Mouse (Mus musculus): Measurements from ENCODE around the gene Filip1l.

Filip1l gene

GRCm38 (mm10) chr16:57532081-57532493 is 179.2 kb downstream of the Filip1l start:
- no peak for DNase-seq (ENCODE audit: low spot score)

DNA sequence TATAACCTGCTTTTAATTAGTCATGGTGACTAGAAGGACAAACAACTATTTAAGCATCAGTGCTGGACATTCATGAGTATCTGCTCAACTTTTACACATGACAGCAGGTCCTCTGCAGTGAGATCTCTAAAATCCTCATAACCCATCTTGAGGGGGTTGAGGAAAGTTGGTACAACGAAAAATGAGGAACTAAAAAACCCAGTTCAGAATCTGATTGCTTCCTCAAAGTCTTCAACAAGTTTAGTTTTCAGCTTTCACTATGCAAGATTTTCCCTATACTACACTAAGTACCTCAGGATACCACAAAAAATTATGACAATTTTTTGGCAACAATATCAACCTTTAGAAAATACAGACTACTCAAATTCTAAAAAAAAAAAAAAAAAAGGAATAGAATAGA is 181.5 kb downstream of the Filip1l start:
- DNase-seq (ENCODE audit: low spot score), result no peak

GRCm38 (mm10) chr16:57534811-57535210 is 181.9 kb downstream of the Filip1l start:
- DNase-seq (ENCODE audit: low spot score), result no peak

- DNase-seq (ENCODE audit: low spot score), result no peak
Observed at GRCm38 (mm10) chr16:57536511-57536910, 183.6 kb downstream of the Filip1l start.

- DNase-seq (ENCODE audit: low spot score), result no peak
Observed at GRCm38 (mm10) chr16:57543243-57543642, 190.3 kb downstream of the Filip1l start.

DNA sequence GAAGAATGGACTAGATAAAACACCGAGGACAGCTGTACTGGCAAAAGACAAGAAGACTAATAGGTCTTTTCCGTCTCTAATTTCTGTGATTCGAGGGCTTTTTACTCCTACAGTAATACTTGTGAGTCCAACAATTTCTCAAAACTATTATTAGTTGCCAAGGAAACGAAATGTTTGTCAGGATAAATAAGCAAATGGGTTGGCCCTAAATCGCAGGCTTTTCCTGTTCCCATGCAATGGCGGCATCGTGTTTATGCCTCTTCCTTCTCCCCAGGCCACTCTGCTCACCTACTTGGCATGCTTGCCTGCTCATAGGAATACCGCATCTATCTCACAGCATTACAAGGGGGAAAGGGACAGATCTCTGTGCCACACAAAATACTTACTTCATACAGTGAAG is 191.5 kb downstream of the Filip1l start:
- no peak for DNase-seq (ENCODE audit: low spot score)

- no peak for DNase-seq (ENCODE audit: low spot score)
Observed at GRCm38 (mm10) chr16:57546355-57546754, 193.5 kb downstream of the Filip1l start.

- no peak for DNase-seq (ENCODE audit: low spot score)
Observed at GRCm38 (mm10) chr16:57548608-57549007, 195.7 kb downstream of the Filip1l start.

- peak; percentile 62 for DNase-seq (ENCODE audit: low spot score)
Observed at GRCm38 (mm10) chr16:57549061-57550037, 196.5 kb downstream of the Filip1l start.

DNA sequence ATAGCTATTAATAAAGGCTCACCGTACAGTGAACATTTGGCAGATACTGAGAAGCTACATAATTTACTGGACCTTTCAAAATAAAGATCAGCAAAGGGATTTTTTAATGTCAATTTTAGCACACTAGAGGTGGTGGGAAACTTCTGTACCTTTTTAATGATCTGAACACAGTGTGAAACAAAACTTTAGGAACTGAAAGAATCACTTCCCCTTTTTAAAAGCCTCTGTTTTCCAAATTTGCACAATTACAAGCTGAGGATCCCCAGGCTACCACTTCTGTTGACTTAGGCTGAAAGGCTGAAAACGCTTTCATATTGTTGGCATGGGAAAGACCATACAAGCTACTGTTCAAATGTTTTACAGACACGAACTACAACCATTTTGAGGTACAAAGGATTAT is 197.2 kb downstream of the Filip1l start:
- no peak for DNase-seq (ENCODE audit: low spot score)

DNA sequence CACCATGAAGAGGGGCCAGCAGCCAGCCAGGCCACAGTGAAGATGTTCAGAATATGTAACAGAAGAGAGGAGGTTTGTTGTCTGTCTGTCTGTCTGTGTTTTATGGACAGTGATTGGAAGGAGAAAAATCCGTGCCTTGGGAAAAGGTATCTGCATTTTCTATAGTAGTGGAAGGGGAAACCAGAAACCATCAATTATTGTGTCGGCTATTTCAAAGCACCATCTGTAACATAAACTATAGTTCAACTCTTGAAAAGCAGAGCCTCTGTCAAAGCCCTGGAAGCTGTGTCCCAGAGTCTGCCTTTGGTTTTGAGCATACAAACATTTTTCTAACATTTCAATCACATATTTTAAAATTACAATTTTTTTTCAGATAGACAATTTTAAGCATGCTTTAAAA is 197.9 kb downstream of the Filip1l start:
- no peak for DNase-seq (ENCODE audit: low spot score)

DNA sequence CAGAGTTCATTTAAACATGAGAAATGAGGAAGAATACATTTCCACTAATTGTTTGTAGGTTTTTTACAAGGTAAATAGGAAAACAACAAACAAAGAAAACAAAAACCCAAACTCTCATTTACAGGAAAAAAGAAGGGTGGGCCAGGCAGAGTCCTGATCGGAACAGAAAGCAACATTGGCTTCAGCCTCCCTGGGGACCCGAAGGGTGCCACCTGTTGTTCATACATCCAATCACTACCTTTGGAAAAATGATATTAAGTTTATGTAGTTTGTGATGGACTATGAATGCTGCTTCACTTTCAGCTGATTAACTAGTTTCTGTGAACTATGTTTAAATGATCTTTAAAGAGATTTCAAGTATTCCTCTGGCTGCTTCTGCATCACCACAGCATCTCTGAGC is 198.7 kb downstream of the Filip1l start:
- no peak for DNase-seq (ENCODE audit: low spot score)

GRCm38 (mm10) chr16:57552709-57553108 is 199.8 kb downstream of the Filip1l start:
- DNase-seq (ENCODE audit: low spot score), result no peak

DNA sequence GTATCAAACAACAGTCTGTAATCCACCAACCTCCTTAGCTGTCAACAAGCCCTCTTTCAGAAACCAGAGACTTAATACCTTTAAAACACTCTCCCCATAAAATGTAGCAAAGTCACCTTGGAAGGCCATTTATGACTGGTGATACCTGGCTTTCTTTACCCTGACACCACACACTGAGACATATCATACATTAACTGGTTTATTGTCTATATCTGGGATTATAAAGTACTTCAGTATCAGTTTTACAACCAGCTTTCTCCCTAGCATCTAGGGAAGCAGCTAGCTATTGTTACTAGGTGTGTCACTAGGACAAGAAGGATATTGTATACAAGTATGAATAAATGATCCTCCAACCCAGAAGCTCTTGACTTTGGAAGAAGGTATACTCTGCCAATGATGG is 200.3 kb downstream of the Filip1l start:
- no peak for DNase-seq (ENCODE audit: low spot score)

DNA sequence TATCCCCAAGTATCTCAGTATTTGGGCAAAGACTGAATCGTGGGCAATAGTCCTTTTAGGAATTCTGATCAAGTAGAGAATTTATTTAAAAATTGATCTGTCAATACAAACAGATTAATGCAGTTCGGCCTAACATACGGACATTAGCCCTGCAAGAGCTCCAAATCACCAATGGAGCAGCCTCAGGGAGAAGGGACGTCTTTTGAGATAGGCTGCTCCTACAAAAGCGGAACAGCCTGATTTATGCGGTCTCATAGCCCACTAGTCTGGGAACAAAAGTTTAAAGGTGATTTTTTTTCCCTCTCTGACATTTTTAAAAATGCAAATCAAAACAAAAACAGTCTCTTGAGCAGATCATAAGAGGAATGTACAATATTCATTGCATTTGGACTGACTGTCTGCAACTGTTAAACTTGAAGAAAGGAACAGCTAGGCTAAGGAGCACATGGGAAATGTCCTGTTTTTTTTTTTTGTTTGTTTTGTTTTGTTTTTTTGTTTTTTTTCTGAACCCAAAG is 202.1 kb downstream of the Filip1l start:
- DNase-seq (ENCODE audit: low spot score), result no peak

- no peak for DNase-seq (ENCODE audit: low spot score)
Observed at GRCm38 (mm10) chr16:57555667-57556066, 202.8 kb downstream of the Filip1l start.

DNA sequence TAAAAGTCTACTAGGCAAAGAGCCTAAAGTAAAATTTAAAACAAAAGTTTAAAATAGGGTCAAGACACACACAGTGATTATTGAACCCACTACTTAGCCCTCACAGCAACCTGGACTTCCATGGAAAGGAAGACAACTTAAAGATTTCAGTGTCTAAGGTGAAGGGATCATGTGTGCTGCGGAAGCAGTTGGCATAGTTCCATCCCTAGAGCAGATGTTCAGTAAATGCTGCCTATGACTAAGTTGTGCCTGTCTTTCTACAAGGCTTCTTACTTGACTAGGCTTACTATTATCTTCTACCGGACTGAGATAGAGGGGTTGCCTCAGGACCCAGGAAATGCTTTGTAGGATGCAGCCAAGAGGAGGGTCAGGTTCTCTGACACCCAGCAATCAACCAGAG is 203.4 kb downstream of the Filip1l start:
- no peak for DNase-seq (ENCODE audit: low spot score)

- DNase-seq (ENCODE audit: low spot score), result no peak
Observed at GRCm38 (mm10) chr16:57558258-57558657, 205.4 kb downstream of the Filip1l start.

DNA sequence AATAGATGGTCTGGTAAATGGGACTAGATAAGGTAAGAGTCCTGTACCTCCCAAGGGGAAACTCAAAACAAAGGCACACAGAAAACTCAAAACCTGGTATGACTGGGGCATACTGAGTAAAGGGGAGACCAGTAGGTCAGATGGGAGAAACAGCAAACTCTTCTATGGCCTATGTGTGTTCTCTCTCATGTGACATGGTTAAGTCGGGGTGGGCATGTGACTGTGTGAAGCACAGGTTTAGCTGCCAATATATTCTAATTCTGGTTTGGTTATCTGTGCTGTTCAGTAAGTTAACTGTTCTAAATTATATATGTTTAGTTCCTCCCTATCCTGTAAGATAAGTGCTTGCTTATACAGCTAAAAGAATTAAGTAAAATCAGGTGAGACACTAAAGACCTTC is 207.3 kb downstream of the Filip1l start:
- no peak for DNase-seq (ENCODE audit: low spot score)

GRCm38 (mm10) chr16:57563453-57563852 is 210.6 kb downstream of the Filip1l start:
- DNase-seq (ENCODE audit: low spot score), result no peak

DNA sequence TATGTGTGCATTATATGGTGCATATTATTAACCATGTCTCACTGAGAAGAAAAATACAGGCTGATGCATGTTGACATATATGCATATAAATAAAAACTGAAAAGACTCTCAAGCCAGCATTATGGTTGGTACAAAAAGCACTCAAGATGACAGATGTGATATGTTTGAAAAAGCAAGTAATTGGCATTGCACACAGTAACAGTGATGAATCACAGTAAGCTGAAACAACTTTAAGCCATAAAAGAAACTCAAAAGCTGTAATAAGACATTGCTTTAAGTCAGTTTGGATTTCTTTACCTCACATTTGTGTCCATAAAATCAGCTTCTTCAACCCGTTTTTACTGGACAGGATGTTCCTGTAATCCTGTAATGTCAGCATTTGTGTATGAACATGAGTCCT is 211.9 kb downstream of the Filip1l start:
- no peak for DNase-seq (ENCODE audit: low spot score)

GRCm38 (mm10) chr16:57566215-57566614 is 213.3 kb downstream of the Filip1l start:
- DNase-seq (ENCODE audit: low spot score), result no peak

GRCm38 (mm10) chr16:57568648-57569404 is 215.9 kb downstream of the Filip1l start:
- DNase-seq (ENCODE audit: low spot score), result no peak

Measured in ovary, adult 18-20 months (tissue).